Mouse (Mus musculus): ENCODE measurements at regions not wholly inside any gene's neighbourhood (a gene's known extent, or its start where the extent isn't known, plus 50 kb on each side); places are given as distances from the start of the nearest gene placed in this dataset.
A peak's percentile ranks its signal among the peaks of the same experiment; 100 is the strongest.
"Not testable (repeated sequence)": the region's sequence is repeated elsewhere in the genome, so short reads cannot be mapped to it uniquely, and the experiment has no call there.

DNA sequence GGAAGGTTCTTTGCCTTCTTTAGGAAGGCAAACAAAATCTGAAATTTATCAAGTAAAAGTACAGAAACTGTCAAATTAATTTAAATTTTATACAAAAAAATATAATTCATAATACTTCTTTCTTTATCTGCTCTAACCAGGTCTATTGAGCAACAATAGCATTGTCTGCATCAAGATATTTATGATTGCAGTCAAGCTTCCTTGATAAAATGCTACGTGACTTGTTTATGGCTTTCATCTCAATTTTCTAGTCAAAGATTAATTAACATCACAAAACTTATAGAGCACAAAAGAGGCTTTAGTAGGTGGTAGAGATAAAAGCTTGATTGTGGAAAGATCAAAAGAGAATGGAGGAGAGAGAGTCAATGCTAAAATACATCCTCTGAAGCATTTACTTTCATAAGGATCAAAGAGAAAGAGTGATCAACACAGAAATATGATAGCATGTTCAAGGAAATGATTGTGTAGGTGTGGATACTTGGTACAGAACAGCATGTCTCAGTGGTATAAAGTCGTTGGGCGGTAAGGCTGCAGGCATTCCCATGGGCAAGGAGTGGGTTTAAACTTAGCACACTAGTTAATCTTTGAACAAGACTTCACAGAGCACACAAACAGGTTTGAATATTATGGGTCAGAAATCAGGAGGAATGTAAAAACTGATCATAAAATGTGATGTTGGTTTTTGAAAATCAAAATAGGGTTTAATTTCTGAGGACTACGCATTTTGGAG, 164.3 kb upstream of the Speer4f2 start:
- no peak for DNase-seq

DNA sequence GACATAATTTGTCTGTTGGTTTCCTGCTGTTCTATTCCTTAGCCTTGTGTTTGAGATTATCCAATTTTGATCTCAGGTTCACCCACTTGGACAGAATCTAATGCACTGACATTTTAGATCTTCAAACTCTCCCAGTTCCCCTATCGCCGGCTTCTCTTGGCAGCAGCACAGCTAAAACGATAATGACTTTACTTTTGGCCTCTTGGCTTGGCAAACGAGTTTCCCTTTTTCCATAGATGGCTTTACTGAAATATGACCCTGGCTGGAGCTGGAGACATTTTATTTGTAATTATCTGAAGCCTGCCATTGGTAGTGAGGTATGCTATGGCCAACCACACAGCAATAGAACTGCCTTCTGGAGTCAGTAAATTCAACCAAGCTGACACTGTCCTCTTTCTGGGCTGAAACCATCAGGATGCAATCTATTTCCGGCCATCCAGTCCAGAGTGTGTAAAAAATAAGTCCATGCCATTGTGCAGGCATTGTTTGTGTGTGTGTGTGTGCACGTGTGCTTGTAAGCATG, 162.2 kb upstream of the Speer4f2 start:
- DNase-seq, result peak; percentile 3

DNA sequence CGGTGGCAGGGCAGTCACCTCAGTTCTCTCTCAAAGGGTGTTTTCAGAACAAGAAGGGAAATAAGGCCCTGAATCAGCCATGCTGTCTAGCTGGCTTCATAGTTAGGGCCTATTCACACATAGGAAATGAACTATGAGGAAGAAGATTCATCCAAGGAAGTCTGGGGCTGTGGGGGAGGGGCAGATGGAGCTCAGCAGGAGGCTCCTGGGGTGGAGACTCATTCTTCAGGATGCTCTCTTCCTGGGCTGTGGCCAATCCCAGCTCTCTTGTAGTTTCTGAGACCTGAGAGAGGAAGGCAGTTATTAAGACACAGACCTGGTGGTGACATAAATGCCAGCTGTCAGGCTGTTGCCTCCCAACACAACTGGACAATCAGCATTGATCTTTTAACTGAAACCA, 149.4 kb upstream of the Speer4f2 start:
- DNase-seq, result not testable (repeated sequence)

DNA sequence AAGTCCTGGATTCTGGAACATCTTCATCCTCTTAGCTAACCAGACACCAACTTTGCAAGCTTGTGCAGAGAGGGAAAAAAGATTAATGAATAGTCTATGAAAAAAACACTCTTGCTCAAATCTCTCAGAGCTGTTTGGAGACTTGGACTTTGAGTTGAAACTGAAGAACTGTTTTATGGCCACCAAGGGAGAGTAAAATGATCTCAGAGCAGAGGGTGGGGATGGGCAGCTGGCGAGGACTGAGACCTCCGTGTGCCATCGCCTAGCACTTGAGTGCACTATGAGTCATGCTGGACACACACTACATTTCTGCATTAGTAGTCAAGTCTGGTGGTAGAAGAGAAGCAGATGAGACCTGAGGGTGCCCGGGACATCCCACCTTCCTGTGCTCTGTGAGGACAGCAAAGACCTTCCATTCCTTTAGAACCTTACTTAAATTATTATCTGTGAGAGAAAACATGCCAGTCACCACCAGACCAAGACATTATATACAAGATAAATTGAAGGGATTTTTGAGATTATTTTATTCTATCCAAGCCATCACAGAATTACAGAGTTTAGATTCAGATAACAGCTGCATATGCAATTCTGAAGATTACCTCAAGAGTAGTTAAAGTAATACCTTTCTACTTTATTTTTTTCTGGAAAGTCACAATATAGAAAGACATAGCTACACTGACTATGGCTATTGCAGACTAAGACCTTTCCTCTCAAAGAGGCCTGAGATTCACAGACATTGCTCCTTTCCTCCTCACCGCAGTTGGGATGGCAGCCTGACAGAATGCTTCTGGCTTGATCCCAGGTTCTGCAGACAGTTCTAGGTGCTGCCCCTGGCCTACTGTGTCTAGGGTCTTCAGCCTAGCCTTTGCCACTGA, 125.0 kb upstream of the Speer4f2 start:
- DNase-seq, result no peak

DNA sequence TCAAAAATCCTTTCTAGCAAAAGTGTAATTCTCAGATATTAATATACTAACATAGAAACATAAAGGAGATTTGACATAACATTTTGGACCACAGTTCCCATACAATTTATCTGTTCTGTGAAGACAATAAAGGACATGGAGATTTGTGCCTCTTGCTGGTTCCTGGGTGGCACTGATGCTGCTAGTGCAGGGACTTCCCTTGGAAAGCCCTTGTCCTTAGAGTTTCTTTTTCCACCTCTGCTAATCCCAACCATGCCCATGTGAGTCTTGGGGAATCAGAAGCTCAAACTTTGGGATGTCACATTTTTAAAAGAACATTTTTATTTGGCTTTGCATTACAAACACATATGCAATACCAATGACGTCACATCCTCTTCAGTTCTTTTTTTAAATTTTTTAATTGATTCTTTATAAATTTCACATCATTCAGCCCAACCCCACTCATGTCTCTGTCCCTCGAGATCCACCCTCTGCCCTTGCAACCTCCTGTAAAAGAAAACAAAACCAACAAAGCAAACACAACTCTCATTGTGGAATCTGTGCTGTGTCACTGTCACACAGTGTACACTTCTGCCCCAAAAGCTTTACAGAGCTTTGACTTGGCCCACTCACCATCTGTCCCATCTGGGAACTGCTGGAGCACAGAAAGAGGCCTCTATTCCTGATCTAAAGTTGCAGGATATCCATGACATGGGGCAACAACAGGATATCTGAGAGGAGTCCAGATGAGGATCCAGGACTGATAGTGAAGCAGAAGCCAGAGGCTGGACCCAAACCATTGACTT, 112.2 kb upstream of the Speer4f2 start:
- DNase-seq, result no peak

DNA sequence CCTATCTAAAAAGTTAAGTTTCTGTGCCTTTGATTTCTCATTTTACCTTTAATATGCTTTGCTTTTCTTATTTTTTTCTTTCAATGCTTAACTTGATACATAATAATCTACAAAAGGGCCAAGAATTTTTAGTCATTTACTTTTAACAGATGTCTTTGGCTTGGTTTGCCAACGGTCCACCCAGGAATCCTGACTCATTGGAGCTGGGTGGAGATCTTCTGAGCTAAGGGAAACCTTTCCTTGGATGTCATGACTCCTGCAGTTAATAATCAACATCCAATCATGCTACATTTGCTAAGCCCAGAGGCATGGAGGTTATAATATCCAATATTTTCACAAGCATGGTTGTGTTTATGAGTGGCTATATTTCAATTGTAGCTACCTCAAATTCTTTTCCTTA, 110.9 kb upstream of the Speer4f2 start:
- DNase-seq, result no peak

DNA sequence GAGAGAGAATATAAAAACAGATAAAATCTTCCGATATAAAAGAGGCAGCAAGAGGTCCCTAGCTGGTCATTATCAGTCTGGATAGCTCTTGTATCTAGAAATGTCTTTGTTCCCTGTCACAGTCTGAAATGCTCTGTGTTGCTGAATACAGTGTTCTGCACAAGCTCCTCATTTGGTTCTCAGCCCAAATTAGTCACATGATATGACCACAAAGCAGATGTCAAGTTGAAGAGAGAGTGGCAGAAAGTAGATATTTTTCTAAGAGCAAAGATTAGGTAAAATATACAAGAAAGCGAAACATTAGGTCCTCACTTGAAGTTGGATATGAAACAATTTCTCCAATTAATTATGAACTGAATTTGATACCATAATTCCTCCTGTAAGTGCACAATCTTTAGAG, 101.8 kb upstream of the Speer4f2 start:
- DNase-seq, result no peak

DNA sequence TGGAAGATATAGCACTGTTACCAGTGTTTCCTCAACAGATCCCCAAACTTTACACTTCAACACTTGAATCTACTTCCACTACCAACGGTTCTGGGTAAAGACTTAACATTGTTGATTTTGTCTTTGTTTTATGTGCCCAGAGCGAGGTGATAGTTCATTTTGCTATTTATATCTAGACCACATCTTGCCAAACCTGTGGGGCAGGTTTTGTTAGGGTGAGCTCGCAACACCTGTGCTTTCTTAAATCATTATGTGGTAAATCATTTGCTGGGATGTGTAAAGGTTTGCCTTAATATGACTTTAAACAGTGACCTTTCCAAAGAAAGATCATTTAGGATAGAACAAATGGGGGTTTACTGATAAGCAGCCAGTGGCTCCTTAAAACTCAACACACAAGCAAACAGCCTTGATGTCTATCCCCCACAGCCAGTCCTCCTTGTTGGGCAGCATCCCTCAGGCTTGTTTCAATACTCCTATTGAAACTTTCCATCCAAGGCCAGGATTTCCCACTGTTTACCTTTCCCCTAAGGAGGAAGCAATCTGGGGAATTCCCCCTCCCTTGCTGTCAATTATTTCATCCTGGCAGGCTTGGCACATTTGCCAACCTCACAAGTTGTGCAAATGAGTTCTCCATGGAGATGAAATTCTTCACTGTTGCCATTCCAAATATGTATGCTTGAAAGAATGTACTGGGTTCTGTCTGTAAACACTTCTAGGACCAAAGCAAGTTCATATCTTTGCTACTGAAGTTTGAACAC, 101.1 kb upstream of the Speer4f2 start:
- peak; percentile 9 for DNase-seq

DNA sequence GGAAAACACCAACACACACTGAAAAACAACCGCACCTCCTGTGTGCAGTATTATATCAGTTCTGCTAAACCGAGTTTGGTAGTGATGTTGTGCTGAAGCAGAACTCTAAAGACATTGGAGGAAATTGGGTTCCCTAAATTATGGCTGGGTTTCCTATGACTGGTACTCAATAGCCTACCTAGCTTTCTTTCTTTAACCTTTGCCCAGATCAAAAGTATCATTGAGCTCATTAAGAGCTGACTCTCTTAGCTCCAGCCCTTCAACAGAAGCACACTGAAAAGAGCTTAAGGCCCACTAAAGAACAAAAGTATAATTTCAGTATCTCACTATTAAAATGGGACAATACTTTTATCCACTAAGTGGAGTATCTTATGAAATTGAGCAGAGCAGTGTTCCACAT, 97.6 kb upstream of the Speer4f2 start:
- DNase-seq, result no peak

DNA sequence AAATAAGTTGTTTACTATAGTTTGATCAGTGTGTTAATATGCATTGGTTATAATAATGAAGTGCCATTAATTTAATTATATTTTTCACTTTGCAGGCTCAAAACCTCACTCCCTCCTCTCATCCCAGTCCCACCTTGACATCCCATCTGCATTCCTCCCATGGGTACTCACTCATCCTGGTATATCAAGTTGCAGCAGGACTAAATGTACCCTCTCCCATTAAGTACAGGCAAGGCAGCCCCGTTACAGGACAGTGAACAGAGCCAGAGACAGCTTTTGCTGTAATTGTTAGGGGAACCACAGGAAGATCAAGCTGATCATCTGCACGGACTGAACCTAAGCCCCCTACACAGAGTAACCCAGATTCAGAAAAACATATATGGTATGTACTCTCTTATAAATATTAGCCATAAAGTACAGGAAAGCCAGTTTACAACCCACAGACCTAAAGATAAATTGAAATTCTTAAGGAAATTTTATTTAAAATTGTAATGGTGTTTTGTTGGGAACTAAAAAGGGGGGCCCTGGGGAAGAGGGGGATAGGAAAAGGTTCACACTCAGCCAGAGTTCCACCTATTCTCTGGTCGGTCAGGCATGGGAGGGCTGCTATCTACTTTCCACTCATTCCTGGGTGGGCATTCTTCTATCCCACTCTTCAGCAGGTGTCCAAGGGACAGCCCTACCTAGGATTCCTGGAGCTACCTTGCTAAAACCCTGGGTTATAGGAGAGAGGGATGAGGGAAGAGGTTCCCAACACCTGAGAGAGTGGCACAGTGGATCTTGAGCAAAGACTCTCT, 96.0 kb upstream of the Speer4f2 start:
- DNase-seq, result no peak

DNA sequence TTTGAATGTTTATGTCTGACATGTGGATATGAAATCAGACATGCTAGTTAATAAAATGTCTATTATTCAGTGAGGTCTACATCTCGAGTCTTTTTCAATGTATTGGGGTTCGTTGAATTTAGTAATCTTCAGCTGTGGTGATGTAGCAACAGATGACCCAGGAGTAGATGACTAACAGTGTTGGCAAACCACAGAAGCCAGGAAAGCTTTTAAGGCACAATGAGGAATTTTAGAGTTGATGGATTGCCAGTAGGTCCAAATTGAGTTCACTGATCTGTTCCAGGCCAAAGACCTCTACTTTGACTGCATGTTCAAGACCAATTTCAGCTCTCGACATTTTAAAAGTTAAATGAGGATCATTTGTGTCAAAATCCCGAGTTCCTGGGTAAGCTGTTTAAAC, 92.8 kb upstream of the Speer4f2 start:
- no peak for DNase-seq

DNA sequence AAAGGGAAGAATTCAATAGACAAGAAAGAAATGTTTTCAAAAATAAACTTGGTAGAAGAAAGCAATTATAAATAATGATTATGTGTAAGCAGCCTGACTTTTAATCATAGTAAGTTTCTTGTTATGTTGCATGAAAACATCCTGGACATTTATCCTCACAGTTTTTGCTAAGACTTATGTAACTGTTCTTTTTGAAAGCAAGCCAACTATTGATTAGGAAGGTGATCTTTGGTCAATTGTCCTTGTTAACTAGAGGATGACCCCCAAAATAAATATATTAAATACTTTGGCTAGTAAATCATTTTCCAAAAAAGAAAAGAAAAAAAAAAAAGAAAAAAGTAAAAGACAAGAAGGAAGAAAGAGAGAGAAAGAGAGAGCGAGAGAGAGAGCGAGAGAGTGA, 92.0 kb upstream of the Speer4f2 start:
- DNase-seq, result no peak

DNA sequence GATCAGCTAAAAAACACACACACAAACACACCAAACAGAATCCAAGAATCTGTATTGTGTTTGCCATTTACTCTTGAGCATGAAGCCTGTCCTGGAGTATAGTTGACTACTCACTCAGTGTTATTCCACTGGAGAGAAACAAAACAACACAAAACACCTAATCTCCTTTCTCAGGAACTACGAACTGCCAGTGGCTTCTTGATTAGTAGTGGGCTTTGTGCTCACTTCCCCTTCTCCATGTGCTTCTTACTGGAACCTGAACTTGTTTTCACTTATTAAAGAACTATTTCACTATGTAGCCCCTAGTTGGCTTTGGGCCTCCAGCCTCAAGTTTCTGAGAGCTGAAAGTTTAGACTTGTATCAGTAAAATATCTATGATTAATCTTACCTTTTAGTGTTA, 84.0 kb upstream of the Speer4f2 start:
- DNase-seq, result no peak

DNA sequence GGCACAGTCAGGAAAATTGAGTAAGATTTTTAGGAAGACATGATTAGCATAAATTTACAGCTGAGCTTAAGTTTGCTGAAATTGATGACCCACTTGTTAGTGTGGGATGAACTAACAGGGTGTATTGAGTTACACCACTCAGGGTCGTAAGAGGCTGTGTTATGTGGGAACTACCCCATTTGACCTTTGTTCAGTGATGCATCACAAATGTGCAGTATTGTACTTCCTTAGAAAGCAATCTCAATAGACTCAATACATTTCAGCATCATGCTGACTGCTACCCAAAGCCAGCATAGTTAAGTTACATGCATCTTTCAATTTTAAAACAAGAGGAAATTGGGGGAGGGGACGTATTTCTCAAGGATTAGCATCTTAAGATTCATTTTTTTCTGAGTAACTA, 80.4 kb upstream of the Speer4f2 start:
- DNase-seq, result no peak

DNA sequence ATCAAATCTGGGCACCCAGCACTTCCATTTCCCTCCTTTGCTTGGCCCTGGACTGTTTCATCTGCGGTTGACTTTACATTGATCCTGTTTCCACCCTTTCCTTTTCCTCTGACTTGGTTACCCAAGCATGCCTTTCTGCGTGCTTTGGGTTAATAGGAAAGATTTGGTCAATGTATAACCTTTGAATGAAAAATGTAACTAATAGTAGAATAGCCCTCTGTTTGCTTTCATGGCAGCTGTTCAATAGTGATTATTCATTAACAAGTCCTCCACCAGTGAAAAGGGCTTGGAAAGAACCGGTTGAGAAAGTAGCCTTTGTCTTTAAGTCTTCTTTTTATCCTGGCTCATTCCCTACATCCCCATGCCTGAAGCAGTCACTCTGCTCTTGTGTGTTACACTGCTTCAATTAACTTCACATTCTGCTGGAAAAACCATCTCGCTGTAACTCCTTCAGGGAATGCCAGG, 76.4 kb upstream of the Speer4f2 start:
- no peak for DNase-seq

DNA sequence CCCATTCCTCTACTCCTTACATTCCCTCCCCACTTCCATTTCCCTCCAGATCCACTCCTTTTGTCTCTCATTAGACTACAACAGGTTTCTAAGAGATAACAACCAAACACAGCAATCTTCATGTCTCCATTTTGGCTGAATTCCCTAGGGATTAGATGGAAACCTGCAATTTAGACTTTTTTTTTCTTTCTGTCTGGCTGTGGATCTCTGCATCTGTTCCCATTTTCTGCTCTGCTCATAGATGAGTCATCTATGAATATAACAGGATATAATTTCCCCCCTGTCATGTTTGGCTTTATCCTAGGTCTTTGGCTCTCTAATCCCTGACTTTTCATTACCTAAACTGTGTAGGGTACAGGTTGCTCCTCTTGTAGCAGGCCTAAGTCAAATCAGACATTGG, 73.1 kb upstream of the Speer4f2 start:
- DNase-seq, result no peak

DNA sequence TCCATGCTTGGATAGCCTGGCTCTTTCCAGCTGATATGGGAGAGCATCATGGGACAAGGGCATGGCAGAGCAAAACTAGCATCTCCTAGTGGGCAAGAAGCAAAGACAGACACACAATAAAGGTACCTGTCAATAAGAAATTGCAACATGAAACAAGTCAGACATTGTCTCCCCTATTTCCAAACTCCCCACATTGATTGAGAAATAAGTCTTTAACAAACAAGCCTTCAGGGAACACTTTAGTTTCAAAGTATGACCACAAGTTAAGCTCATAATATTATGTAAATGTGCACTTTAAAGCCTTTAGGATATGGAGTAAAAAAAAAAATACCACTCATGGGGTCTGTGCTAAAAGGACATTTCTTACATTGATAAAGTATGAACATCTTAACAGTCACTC, 51.5 kb upstream of the Speer4f2 start:
- DNase-seq, result no peak
